Mouse (Mus musculus) embryo, embryonic 9.5 days (tissue): ENCODE results near the gene Dpm2.
A peak's percentile ranks its signal among the peaks of the same experiment; 100 is the strongest.

Source experiments
- DNase-seq: peaks from one replicate; pipeline ENCODE4 v3.0.0-alpha.2; 2017; ENCODE audit errors: extremely low spot score

Dpm2 gene

GRCm38 (mm10) chr2:32585149-32585714 lies 14.6 kb downstream of the Dpm2 start:
- no peak for DNase-seq

DNA sequence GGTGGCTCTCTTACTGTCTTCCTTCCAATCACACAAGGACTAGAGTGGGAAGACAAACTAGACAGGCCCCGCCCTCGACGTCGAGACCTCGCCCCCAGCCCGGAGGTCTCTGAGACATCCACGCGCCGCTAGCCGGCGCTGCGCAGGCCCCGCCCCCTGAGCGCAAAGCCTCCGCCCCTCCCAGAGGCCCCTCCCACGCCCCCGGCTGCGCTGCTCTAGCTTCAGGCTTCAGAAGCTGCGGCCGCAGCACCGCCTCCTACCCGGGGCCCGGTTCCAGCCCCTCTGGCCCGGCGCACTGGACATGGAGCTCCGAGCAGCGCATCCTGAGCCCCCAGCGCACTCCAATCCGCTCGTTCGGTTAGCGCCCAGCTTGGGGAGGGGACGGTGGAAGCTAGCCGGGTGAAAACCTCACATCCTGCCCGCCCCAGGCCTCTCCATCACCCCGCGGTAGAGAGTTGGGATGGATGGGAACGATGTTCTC lies 16.3 kb downstream of the Dpm2 start, which contains the start of gene St6galnac4:
Gene St6galnac4, plus strand, starts transcription at position 225 of the 481 bp plus-strand sequence.
- DNase-seq = peak; percentile 96

DNA sequence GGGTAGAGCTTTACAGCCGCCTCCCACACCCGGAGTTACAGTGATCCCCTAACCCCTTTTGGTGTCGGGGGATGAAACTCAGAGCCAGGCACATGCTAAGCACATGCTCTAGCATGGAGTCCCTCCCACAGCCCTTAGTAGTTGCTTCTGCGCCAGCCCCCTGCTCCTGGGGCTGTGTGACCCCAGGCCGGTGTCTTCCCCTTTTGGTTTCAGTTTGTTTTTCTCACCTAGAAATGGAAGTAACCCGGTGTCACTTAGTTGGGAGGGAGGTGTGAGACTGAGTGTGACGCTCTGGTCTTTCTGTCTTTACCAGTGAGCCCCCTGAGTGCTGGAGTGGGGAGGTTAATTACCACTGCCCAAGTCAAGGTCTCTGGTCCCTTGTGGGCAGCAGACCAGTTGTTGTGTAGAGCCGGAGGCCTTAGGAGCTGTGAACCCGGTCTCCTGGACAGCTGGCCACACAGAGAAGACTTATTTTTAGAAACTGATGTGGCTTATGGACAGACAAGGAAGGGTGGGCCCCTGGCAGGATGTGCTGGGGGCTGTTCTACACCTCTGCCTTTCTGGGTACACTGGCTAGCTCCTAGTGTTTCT lies 17.2 kb downstream of the Dpm2 start:
- DNase-seq = no peak

- no peak for DNase-seq
Observed at GRCm38 (mm10) chr2:32589213-32589795, 18.6 kb downstream of the Dpm2 start.

DNA sequence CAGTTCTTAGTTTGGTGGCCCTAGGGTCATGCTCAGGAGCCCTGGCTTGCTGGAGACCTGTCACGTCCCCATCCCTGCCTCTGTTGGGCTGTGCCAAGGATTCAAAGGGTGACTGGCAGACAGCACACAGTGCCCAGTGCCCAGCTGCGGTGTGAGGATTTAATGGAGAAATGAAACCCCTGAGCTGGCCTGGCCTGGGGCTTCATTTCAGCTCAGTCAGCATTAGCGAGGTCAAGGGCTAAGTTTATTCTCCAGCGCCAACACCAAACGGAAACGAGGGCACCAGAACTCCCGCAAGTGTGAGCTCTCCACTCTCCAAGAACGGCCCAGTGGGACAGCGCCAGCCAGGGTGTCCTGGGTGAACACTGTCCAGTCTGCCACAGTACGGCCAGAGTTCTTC lies 19.6 kb downstream of the Dpm2 start:
- DNase-seq = no peak

DNA sequence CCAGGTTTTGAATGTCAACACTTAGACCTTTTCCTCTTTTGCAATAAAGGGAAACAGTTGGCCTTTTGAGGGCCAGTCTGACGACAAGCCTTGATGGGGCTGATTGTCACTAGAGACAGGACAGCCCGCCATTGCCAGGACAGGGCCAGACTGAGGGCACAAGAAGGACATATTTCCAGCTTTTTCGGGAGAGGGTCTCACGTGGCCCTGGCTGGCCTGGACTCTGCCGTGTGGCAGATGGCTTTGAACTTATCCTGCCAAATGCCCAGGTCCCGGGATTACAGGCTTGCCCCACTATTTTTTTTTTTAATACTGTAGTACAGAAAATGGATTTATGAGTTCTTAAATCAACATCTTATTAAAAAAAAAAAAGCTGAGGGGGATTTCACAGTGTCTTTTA lies 20.6 kb downstream of the Dpm2 start:
- no peak for DNase-seq

DNA sequence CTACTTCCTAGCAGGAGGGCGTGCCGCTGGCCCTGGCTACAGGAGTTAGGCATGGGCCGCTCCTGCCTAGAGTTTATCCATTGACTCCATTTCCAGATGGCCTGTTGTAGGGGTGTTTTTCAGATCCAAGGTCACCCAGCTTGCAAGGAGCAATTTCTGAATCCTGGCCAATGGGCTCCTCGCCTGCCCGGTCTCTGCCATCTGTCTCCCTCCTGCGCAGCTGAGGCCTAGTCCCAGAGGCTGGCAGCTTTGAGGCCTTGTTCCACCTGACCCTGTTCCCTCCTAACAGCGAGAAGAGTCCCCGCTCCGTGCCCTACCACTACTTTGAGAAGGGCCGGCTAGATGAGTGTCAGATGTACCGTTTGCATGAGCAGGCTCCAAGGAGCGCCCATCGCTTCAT lies 26.1 kb downstream of the Dpm2 start:
- no peak for DNase-seq

GRCm38 (mm10) chr2:32597248-32597647 lies 26.6 kb downstream of the Dpm2 start:
- no peak for DNase-seq

- DNase-seq = no peak
Observed at GRCm38 (mm10) chr2:32597699-32598098, 27.0 kb downstream of the Dpm2 start.

- DNase-seq = no peak
Observed at GRCm38 (mm10) chr2:32598506-32598905, 27.8 kb downstream of the Dpm2 start.

GRCm38 (mm10) chr2:32599409-32599808 lies 28.8 kb downstream of the Dpm2 start, which contains the start of gene St6galnac6:
TSS of gene St6galnac6 (plus strand) at chr2:32599709.
- no peak for DNase-seq

- no peak for DNase-seq
Observed at GRCm38 (mm10) chr2:32601417-32602065, 30.9 kb downstream of the Dpm2 start.

- DNase-seq = peak; percentile 93
Observed at GRCm38 (mm10) chr2:32602600-32603054, 32.0 kb downstream of the Dpm2 start.

GRCm38 (mm10) chr2:32604631-32605030 lies 34.0 kb downstream of the Dpm2 start:
- no peak for DNase-seq

DNA sequence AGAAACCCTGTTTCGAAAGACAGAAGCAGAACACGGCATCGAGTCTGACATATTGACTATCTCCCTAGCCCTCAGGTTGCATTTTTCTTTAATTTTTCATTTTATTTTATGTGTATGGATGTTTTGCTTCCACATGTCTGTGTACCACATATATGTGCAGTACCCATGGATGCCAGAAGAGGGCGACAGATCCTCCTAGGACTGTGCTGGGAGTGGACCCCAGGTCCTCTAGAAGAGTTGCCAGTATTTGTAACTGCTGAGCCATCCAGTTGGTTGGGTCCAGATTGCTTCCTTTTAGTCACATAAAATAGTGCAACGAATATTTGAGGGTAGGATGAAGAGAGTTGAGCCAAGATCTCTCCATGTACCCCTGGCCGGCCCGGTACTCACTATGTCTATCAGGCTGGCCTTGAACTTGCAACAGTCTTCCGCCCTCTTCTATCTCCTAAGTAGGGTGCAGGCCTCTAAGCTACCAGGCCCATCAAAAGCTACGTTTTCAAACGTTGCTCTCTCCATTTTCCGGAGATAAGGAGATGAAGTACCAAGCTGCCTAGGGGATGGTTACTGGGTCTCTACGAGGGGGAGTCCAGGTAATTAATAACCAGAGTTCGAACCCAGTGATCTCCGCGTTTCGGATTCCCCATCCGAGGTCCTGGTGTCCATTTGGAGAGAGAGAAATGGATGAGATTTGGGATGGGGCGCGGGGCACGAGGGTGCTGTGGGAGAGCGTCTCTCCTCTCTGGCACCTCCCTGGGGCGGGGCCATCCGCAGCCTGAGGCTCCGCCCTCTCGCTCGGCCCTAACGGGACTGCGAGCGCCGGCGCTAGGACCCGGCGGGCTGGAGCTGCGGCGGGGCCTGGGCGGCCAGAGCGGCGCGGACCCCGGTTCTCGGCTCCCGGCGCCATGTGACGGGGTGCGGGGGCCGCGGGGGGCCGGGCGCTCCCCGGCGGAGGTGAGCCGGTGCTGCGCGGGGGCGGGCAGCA lies 35.8 kb downstream of the Dpm2 start:
- DNase-seq = peak; percentile 81

GRCm38 (mm10) chr2:32607262-32607947 lies 36.7 kb downstream of the Dpm2 start:
- DNase-seq = peak; percentile 67

DNA sequence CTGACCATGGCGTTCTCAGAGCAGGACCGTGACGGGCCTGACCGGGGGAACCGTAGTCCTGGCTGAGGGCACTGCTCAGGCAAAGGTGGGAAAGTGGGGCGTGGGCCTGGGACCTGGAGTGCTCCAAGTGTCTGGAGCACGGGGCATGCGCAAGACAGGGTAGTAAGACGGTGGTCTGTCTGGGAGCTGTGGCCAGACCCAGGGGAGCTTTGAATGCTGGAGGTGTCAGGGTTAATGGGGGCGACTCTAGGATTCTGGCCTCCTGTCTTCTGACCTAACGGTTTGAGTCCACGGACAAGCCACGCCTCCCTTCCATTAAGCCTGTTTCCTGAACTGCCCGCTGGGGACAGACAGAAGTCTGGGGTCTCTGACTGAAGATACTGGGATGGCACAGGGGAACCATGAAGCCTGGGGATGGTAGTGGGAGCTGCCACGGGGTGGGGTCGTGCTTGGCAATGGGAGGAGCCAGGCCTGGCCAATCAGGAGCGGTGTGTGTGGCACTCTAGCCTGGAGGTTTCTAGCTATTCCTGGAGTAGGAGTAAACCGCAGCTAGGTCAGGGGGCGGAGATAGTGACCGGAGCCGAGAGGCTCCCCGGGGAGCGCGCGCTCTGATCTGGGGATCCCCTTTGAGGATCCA lies 37.6 kb downstream of the Dpm2 start:
- DNase-seq = peak; percentile 79

DNA sequence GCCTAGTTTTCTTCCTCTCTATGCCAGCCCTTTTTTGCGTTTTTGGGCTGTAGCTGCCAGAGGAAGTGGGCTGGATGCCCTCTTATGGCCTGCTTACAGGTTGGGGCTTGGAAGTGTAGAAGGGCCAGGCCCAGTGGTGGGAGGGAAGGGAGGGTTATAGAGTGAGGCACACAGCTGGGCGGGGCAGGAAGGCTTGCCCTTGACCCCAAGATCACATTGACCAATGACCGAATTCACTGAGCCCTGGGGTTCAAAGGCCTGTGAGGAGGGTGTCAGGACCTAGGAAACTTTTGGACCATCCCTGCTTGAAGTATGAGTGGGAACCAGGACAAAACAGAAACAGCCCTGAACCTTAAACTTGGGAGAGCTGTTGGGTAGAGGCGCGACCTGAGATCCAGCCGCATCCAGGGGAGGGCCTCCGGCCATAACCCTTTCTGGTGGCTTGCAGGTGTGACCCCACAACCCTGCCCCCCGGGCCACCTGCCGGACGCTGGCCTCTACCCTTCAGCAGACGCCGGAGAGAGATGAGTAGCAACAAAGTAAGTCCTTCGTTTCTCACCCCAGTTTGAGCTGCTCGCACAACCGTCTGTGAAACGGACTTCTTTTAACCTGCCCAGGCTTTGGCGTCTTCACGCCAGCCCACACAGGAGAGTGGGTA lies 38.2 kb downstream of the Dpm2 start:
- DNase-seq = no peak

DNA sequence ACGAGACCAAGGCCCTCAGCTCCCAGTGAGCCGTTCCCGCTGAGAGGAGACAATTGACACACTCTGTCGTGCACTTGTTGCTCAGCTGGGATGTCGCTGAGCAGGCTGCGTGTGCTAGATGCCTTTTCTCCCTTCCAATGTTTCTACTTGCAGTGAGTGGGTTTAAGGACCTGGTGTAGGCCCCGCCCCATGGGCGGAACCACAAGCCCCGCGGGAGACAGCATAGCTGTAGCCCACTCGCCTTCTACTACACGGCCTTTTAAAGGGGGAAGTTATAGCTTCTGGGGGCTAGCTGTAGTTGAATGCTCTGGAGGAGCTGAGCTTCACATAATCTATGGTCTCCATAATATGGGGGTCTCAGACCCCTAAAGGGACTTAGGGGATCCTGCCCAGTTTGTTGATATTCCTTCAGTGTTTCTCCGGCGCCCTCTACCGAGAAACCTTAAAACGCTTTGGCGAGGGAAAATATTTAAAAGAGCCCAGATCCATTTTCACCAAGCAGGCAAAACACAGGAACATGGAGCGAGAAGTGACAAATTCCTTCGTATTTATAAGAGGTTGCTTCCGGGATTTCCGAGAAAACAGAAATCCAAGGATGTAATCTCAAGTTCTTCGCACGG lies 40.1 kb downstream of the Dpm2 start:
- peak; percentile 65 for DNase-seq
